Mouse (Mus musculus) erythroblast, embryonic 14.5 days (primary cell): ENCODE data around the gene Grhl1. TPM values are rescaled to one million over a fixed set of nuclear protein-coding genes. Genes with fewer than 3 reads are reported as not detected.

Experiments
- H3K27me3 ChIP-seq: 2 replicates; pipeline ENCODE4 v1.6.1; 2012; ENCODE audit warnings: inconsistent platforms; ENCODE audit not compliant: control insufficient read depth
- H3K36me3 ChIP-seq: 2 replicates; pipeline ENCODE4 v1.6.1; 2012; ENCODE audit warnings: mild to moderate bottlenecking, inconsistent platforms; ENCODE audit not compliant: control insufficient read depth
- H3K4me1 ChIP-seq: 2 replicates; pipeline ENCODE4 v1.6.1; 2012; ENCODE audit warnings: inconsistent platforms; ENCODE audit not compliant: control insufficient read depth
- H3K4me3 ChIP-seq: replicated peaks from 2 replicates; pipeline ENCODE3; 2012; ENCODE audit warnings: moderate library complexity, mild to moderate bottlenecking, inconsistent platforms
- H3K9me3 ChIP-seq: 2 replicates; pipeline ENCODE4 v1.6.1; 2012; ENCODE audit warnings: low read length, inconsistent platforms, mixed read lengths; ENCODE audit not compliant: control insufficient read depth
- GATA1 ChIP-seq: IDR thresholded peaks from 2 replicates; pipeline ENCODE4 v1.6.1; 2012; ENCODE audit warnings: low read length, inconsistent platforms, mixed read lengths
- TAL1 ChIP-seq: IDR thresholded peaks from 3 replicates; pipeline ENCODE4 v1.6.1; 2012; ENCODE audit warnings: low read length, inconsistent platforms, mixed read lengths
- polyA plus RNA-seq: library from polyadenylated mRNA; stranded (reverse); fragments of >175 nt; gene quantifications from 2 replicates; pipeline ENCODE4 v1.2.3, GENCODE M21; 2012

The Grhl1 gene
- polyA plus RNA-seq, 1 experiment, result 0.04 TPM

DNA sequence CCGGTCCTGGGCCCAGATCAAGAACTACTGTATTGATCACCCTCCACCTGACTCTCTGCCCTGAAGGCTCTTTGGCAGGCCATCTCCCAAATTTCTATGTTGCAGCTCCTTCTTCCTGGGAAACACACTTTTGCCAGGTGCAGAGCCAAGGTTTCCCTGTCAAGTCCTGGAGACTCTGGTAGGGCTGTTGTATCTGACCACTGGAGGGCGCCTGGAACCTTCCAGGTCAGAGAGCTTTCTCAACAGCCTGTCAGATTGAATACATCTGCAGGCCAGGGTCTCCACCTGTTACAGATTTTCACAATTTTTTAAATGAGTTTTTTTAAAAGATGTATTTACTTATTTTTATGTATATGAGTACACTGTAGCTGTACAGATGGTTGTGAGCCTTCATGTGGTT, 31.2 kb downstream of the Grhl1 start:
- Histone ChIP-seq H3K4me3 (no peak overlapping the region), H3K36me3 (peaks cover under 1% of the 10 kb centered on the region), H3K4me1 (0 out of 2 replicates have a peak, but pooled peaks cover 2% of the 10 kb centered on the region), H3K9me3 (no peaks in the 10 kb centered on the region), H3K27me3 (no peaks in the 10 kb centered on the region)
- TF ChIP-seq TAL1, result no peak

DNA sequence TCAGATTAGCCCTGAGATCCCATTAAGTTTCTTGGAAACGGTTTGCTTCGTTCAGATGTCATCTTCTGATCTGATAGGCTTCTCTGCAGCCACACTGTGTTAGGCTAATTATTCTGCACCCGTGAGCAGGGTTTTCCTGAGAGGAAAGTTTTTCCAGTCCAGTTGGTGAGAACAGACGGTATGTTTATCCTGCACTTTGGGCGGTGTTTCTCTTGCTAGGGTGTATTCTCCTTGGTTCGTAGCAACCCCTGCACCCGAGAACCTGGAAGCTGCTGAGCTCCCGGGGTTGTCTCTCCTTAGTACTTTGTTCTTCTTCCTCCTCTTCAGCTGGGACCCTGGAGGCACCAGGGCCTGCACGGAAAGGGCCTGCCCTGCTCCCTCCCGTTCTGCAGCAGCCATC, 34.1 kb downstream of the Grhl1 start:
- H3K4me3 ChIP-seq, result no peak overlapping the region
- no peaks in the 10 kb centered on the region for H3K4me1 ChIP-seq

DNA sequence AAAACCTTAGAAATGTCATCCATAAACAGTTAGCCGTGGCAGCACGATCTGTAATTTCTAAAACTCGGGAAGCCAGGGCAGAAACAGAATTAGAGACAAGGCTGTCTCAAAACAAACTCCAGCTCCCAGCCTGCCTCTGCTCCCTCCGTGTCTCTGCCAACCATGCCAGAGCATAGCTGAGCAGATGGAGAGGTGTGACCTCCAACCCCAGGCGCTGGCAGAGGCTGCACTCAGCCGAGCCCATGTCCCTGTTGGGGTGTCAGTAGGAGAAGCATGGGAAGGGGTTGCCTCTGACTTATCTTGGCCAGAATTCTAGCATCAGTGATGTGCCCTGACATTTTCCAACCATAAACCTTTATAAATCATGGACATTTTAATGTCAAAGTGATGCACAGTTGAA, 40.5 kb downstream of the Grhl1 start:
- Histone ChIP-seq H3K9me3 (no peaks in the 10 kb centered on the region), H3K36me3 (peaks cover 18% of the 10 kb centered on the region), H3K27me3 (no peaks in the 10 kb centered on the region), H3K4me1 (no peaks in the 10 kb centered on the region), H3K4me3 (no peak overlapping the region)
- TF ChIP-seq GATA1 (no peak), TAL1 (no peak)

More for the DNA sequence above, 34.1 kb downstream of the Grhl1 start:
- Histone ChIP-seq H3K27me3 (no peaks in the 10 kb centered on the region), H3K9me3 (no peaks in the 10 kb centered on the region), H3K36me3 (peaks cover 10% of the 10 kb centered on the region)
- TF ChIP-seq TAL1 (no peak), GATA1 (no peak)

DNA sequence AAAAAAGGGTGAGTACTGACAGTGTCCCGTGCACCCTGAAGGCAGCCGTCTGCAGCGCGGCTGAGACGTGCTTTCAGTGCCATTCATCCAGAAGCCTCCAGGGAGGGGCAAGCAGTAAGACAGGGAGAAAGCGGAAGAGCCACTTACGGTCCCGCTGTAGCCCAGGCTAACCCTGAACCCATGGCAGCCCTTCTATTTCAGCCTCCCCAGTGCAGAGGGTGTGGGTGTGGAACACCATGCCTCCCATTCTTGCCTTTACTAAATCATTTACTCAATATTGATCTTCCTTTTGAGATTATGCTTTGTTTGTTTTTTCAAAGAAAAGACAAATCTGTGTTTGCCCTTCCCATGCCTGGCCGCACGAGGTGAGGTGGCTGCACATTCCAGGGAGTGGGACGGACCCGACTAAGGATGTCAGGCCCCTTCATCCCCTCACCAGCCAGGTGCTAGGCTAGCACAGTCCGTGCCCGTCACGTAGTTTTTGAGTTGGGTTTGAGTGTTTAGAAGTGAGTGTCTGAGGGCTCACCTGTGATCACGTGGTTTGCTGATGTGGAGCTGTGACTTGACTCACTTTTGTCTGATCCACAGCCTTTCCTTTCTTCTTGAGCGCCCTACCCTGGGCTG, 42.5 kb downstream of the Grhl1 start:
- Histone ChIP-seq H3K4me1 (no peaks in the 10 kb centered on the region), H3K4me3 (no peak overlapping the region), H3K9me3 (no peaks in the 10 kb centered on the region), H3K27me3 (no peaks in the 10 kb centered on the region), H3K36me3 (peaks cover 14% of the 10 kb centered on the region)
- TF ChIP-seq TAL1 (no peak), GATA1 (no peak)

DNA sequence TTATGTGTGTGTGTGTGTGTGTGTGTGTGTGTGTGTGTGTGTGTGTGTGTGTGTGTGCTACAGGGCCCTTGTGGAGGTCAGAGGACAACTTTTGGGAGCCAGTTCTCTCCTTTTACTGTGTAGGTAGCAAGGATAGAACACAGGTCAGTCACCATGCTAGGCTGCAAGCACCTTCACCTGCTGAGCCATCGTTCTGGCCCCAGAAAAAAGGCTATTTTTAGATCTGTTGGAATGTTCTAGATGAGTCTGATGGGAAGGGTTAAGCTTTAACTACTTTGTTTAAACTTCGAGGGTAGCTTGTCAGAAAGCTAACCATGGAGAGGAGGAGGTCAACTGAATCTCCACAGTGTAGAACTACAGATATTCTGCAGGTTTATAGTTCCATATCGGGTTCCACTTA, 43.1 kb downstream of the Grhl1 start:
- H3K36me3 ChIP-seq, result peaks cover 11% of the 10 kb centered on the region
- H3K27me3 ChIP-seq, result no peaks in the 10 kb centered on the region
- H3K4me3 ChIP-seq, result no peak overlapping the region
- TF ChIP-seq TAL1 (no peak), GATA1 (no peak)
- H3K4me1 ChIP-seq, result no peaks in the 10 kb centered on the region
- no peaks in the 10 kb centered on the region for H3K9me3 ChIP-seq

DNA sequence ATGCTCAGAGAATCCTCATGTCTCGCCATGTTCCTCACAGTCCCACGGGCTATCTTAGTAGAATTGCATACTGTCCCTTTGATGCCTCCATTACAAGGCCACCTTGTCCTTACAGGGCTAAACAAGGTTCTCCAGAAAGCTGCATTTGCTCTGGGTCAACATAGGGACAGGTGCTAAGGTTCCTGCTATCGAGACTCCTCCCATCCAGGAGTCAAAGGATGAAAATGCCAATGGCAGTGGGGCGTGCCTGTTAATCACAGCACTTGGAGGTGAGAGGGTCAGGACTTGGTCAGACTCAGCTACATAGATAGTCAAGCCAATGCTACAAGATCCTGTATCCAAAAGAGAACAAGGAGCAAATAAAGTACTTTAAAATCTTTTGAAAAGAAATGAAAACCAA, 47.4 kb downstream of the Grhl1 start:
- no peak overlapping the region for H3K4me3 ChIP-seq
- no peaks in the 10 kb centered on the region for H3K36me3 ChIP-seq
- H3K9me3 ChIP-seq, result no peaks in the 10 kb centered on the region
- no peaks in the 10 kb centered on the region for H3K4me1 ChIP-seq
- no peak for TF ChIP-seq TAL1
- no peak for TF ChIP-seq GATA1
- peaks cover 5% of the 10 kb centered on the region; the same call in 1 of the 2 replicates for H3K27me3 ChIP-seq

DNA sequence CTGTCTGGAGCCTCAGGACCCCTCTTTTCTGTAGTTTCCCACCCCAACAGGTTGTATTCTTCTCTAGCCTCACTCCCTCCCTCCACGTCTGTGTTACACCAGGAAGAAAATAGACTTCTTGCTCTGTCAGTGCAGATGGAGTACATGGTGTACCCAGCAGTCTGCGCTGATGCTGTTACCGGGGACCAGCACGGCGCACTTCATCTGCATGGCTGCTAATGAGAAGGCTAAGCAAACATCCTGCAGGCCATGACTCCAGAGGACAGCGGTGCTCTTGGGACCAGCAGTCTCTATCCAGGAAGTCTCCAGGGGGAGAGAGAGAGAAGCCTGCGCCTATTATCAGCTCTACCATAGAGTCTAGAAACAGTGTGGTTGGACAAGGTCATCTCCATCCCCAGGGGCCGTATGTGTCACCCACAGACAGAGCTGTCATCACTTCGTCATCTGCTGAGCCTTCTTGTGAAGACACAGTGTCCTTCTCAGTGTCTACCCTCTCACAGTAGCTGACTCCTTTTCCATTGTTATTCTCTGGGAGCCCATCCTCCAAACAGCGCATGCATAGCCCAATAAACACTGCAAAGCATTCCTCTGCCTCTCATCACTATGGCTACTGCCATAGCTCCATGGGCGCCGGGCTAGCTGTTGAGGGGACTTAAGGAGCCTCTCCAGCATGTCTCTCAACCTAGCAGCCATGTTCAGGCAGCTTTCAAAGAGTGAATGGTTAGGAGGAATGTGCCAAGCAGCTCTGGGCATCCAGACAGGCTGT, 51.6 kb downstream of the Grhl1 start:
- Histone ChIP-seq H3K36me3 (no peaks in the 10 kb centered on the region), H3K9me3 (no peaks in the 10 kb centered on the region), H3K27me3 (peaks cover 5% of the 10 kb centered on the region; the same call in 1 of the 2 replicates), H3K4me1 (no peaks in the 10 kb centered on the region), H3K4me3 (no peak overlapping the region)
- TF ChIP-seq TAL1 (no peak), GATA1 (no peak)

DNA sequence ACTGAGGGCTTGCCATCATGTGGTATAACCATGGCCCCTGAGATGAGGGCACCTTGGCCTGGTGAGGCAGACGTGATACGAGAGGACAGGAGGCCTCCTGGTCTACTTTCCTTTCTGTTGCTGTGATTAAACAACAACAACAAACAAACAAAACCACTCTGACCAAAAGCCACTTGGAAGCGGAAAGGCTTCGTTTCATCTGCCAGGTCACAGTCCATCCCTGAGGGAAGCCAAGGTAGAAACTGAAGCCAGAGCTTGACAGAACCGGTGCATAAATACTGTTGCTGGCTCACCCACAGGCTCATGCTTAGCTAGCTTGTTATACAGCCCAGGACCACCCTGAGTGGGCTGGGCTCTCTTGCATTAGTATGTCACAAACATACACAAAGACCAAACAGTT, 54.3 kb downstream of the Grhl1 start:
- TF ChIP-seq TAL1 (no peak), GATA1 (no peak)
- Histone ChIP-seq H3K27me3 (peaks cover 5% of the 10 kb centered on the region; the same call in 1 of the 2 replicates), H3K36me3 (no peaks in the 10 kb centered on the region), H3K9me3 (no peaks in the 10 kb centered on the region), H3K4me1 (peaks cover 4% of the 10 kb centered on the region), H3K4me3 (no peak overlapping the region)

DNA sequence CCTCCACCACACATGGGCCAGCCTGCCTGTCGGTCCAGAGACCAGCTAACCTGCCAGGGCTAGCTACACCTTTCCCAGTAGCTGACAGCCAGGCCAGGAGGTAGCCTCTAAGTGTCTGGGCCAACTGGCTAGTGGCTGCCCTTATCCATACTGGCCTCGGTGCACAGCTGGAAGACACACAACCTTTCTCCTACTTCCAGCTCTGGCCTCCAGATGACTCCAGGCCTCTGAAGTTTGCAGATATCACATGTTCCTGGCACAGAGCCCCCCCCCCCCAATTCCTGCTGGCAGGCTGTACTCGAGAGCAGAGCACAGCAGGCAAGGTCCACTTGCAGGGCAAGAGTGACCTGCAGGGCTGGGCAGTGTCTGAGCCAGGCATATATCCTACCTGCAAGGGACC, 55.1 kb downstream of the Grhl1 start:
- Histone ChIP-seq H3K4me1 (peaks cover 4% of the 10 kb centered on the region), H3K27me3 (peaks cover 5% of the 10 kb centered on the region; the same call in 1 of the 2 replicates)

More for the DNA sequence above, 55.1 kb downstream of the Grhl1 start:
- Histone ChIP-seq H3K9me3 (no peaks in the 10 kb centered on the region), H3K36me3 (no peaks in the 10 kb centered on the region), H3K4me3 (no peak overlapping the region)
- TF ChIP-seq TAL1 (no peak), GATA1 (no peak)
